Mouse (Mus musculus) cerebellum, adult 2 months (tissue): ENCODE data around the gene Mrpl47.

Experiments
- CTCF ChIP-seq: fragments of 200-500 bp; IDR thresholded peaks from 2 replicates; pipeline ENCODE4 v1.5.1; 2011; ENCODE audit warnings: low read depth, mild to moderate bottlenecking, control low read depth, low read length, moderate library complexity, borderline replicate concordance; ENCODE audit not compliant: insufficient read depth
- POLR2A ChIP-seq: fragments of 200-500 bp; IDR thresholded peaks from 2 replicates; pipeline ENCODE4 v1.6.1; 2011; ENCODE audit warnings: low read length, control low read depth, borderline replicate concordance; ENCODE audit not compliant: insufficient read depth

DNA sequence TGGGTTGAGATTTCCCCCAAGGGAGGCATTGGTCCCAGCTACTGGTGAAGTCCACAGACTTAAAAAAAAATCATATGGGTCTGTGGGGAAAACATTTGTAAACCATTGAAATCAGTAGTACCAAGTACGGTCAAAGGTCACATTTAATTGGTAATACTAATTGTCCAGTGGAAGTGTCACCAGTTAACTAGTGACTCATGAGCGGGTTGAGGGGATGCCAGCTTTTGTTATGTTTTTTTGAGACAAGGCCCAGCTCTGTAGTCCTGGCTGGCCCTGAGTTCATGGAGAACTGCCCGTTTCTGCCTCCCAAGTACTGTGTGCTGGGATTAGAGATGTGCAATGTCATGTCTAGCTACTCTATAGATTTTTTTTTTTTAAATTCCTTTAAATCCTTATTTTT is 23.7 kb downstream of the Mrpl47 start:
- no peak for TF ChIP-seq POLR2A
- TF ChIP-seq CTCF, result no peak
